Mouse (Mus musculus) embryo, embryonic 9.5 days (tissue): Measurements from ENCODE around the gene Gm21190.
"Not testable (repeated sequence)": the region's sequence is repeated elsewhere in the genome, so short reads cannot be mapped to it uniquely, and the experiment has no call there.

Source experiments
- DNase-seq: peaks from one replicate; pipeline ENCODE4 v3.0.0-alpha.2; 2017; ENCODE audit errors: extremely low spot score

Gene Gm21190

DNA sequence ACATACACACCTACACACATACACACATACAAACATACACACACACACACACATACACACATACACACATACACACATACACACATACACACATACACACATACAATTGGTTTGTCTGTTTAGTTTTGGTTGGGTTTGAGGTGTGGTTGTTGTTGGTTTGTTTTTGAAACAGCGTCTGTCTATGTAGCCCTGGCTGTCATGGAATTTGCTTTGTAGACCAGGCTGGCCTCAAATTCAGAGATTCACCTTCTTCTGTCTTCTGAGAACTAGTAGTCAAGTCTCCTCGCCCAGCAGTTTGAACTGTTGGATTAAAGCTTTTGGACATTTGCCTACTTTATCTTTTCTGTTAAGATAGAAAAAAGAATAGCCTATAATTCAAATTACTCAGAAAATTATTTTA lies 38.1 kb downstream of the Gm21190 start:
- DNase-seq, result not testable (repeated sequence)

DNA sequence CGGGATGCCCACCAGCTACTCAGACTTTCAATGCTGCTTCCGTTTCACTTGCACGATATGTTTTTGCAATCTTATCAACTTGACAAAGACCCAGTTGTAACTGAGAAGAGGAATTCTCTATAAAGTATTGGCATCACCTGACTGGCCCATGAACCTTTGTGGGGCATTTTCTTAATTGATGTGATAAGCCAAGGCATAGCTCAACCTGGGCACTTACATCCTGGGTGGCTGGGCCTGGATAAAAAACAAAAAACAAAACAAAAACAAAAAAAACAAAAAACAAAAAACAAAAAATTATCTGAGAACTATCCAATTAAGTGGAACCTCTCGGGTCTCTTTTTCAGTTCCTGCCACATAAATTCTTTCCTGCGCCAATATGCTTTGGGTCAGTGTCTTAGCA lies 40.3 kb downstream of the Gm21190 start:
- DNase-seq, result no peak

DNA sequence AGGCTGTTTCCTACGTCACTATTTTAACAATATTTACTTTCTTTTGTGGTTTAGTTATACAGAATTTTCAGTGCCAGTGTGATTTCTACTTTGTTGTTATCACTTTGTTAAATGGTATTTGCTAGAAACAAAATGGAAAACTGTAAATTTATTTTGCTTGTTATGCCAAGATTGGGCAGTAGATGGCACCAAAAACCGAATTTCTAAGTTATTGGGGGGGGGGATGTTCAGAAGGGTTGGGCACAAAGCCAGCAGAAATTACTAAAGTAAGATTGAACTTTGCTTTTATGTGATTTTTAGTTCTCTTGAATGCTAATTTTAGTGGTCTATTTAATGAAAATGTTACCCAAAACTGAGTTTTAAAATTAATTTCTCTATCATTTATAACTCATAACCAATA lies 44.4 kb downstream of the Gm21190 start:
- DNase-seq, result not testable (repeated sequence)

DNA sequence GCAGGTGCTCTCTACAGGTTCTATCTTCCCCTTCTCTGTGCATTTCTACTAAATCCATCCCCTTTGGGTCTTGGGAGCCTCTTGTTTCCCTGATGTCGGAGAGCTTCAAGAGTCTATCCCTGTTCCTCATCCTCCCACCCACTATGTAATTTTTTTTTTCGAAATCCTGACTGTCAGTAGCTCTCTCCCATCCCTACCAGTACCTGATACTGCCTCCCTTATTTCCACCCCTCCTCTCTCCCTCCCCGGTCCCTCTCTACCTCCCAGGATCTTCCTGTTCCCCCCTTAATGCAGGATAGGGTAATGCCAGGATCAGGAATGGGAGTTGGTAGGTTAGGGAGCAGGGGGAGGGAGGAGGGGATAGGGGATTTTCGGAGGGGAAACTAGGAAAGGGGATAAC lies 45.4 kb downstream of the Gm21190 start:
- not testable (repeated sequence) for DNase-seq

DNA sequence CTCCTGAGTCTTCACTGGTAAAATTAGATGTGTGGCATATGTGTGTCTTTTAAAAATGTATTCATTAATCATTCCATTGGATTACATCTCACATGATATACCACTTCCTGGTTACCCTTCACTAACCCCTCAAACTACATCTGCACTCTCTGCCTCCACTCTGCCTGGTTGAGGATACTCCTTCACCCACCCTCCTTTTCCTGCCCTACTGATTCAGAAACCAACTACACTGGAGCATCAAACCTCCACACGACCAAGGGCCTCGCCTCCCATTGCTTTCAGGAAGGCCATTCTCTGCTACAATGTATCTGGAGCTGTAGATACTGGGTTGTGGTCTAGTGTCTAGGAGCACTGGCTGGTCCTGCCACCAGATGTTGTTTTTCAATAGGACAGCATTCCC lies 46.2 kb downstream of the Gm21190 start:
- not testable (repeated sequence) for DNase-seq

DNA sequence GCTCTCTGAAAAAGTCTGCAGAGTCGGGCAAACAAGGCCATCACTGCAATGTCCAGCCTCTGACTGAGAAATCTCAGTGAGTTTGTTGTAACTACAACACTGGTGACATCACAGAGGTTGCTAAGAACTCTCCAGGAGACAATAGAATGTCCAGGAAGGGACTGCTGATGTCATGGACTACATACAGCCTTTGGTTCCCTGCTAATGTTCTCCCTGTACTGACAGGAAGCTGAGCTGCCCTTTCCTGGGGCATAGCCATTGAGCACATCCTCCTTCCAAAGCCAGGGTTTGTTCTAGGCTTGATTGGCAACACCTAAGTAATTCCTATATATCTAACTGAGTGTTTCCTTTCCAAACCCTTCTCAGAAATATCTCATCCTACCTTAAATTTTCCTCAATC lies 52.6 kb downstream of the Gm21190 start, which contains the start of gene Gm21149:
Gene Gm21149, minus strand, starts transcription at position 101 of the 400 bp plus-strand sequence.
- not testable (repeated sequence) for DNase-seq
